Mouse (Mus musculus) layer of hippocampus, postnatal 36 days (tissue): ENCODE measurements around the gene Pou3f1. TPM values are rescaled to one million over a fixed set of nuclear protein-coding genes. Genes with fewer than 3 reads are reported as not detected.

ENCODE experiments used
- DNase-seq, 2 experiments: peaks; one replicate each; pipeline ENCODE4 v3.0.0; 2022
- total RNA-seq, 2 experiments: library from RNA; stranded (reverse); gene quantifications; 2 replicates each; pipeline ENCODE4 v1.2.3; 2021

Pou3f1 gene
- 10 to 100 TPM; 42.7 to 44.9 TPM for total RNA-seq

DNA sequence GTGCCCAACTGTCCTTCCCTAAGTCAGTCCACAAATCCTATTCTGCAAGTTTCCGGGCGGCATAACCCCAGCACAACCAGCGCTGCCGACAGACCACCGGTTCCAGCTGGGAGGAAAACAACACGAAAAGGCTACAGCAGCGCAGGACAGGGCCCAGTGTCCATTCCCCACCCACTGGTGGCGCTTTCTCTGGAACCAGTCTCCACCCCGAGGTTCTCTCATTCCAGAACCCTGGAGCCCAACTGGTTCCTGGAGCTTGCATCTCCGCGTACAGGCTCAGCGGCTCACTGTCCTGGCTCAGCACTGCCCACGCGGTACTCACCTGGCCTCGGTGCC, at the start of gene Pou3f1:
Pou3f1 (plus strand) TSS at position 290 of the 336 bp plus-strand sequence.
- no peak for DNase-seq

DNA sequence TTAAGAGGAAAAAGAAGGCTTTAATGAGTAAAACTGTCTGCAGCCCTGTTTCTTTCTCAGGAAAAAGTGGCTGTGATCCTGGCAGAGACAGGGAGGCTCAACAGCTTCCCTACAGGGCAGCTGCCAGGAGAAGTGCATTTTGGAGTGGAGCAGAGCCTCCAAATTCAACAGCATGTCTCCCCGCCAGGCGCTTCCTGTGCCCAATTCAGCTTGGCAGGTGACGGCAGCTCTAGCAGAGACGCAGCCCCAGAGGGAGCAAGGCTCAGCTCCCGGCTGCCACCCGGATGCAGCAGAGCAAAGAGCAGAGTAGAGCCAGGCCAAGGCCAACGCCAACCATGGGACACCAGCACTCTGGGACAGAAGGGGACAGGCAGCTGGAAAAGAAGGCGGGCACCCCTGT, 49.4 kb upstream of the Pou3f1 start:
- DNase-seq, result peak in 1 of 2 experiments; percentile 63

DNA sequence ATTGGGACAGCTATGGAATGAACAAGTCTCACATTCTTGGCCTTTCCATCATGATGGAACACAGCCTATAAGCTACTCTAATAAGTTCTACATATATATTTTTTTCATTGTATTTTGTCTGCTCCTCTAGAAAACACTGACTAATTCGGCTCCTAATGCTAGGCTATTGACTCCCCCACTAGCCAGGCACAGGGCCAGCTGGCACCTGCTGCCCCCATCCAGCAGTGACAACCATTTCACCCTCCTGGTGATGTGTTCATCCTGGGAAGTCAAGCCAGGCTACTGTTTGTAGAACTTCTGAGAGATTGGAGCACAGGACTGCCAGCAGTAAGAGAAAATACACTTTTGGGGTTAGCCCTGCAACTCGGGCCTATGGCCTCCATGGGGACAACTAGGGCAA, 46.5 kb upstream of the Pou3f1 start:
- no peak for DNase-seq

DNA sequence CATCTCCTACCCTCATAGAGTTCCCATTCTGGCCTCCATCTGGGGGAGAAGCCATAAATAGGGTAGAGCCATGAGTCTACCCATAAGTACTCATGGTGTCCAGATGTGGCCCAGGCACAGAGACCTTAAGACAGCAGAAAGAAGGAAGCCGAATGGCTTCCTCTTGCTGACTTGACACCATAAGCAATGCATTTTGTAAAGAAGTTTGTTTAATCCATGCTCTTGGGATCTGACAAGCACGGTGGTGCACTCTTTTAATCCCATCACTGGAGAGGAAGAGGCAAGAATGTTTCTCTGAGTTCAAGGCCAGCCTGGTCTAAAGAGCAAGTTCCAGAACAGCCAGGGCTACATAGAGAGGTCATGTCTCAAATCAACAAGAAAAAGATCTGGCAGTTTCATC, 45.9 kb upstream of the Pou3f1 start, which contains the start of gene 3100002H09Rik:
3100002H09Rik (minus strand) TSS at position 101 of the 400 bp plus-strand sequence.
- no peak for DNase-seq

DNA sequence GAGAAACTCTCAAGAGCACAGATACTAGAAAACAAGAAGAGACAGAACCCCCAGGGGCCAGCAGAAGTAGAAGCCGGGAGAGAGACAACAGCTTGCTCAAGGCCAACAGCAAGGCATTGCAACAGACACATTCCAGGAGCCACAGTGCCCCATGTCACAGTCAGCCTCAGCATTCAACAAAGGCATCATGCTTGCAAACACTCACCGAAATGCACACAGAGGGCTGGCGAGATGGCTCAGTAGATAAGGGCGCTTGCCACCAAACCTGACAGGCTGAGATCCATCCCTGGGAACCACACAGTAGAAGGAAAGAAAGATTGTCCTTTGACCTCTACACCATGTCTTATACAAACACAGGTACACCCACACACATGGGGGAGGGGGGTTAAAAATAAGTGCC, 44.8 kb upstream of the Pou3f1 start:
- DNase-seq, result no peak

DNA sequence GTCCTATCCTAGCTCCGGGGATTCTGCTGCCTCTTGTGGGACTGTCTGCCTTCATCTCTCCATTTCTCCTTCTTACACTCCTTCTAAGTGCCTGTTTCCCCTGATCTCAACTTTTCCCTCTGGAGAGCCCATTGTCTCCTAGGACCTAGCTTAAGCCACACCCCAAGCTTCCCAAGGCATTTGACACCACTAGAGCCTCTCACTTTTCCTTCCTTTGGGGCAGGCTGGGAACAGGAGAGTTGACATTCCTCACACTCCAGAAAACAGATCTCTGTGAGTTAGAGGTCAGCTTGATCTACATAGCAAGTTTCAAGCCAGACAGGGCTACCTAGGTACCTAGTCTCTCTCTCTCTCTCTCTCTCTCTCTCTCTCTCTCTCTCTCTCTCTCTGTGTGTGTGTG, 42.4 kb upstream of the Pou3f1 start:
- DNase-seq, result no peak

DNA sequence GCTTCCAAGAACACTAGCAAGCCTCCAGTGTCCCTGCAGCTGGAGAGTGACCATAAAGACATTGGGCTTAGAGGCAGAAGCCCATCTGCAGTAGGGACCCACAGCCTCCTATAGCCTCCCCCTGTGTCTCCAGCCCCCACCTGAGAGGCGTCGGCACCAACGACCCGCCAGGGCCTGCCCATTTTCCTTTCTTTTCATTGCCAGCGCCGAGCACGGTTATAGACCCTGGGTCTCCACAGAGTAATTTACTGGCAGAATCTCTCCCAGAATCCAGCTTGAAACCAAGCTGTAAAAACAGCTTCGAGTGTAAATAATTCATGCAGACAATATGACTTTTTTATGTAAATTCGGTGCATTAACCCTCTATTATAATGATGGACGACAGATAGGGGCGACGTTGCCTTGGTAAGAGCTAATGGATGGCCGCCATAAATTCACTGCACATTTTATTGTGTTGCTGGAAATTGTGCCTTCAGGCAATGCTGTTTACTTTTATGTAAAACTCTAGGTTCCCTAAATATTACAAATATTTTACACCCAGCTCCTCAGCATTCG, 41.1 kb upstream of the Pou3f1 start:
- no peak for DNase-seq

DNA sequence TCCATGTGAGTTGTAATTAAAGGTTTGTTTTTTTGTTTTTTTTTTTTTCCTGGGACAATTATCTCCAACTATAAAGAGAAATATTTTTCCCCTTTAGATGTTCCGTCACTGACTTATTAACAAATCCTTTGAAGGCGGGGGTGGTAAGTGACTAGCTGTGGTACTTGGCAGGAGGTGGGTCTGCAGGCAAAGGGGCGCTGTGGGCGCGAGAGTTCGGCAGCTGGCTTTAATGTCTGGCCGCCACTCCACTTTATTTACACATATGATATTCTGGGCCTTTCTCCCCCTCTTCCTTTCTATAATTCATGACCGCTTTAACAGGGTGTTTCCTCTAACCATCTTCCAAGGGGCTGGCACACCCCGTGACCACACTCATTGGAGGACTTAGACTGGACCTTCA, 40.6 kb upstream of the Pou3f1 start:
- DNase-seq, result no peak

DNA sequence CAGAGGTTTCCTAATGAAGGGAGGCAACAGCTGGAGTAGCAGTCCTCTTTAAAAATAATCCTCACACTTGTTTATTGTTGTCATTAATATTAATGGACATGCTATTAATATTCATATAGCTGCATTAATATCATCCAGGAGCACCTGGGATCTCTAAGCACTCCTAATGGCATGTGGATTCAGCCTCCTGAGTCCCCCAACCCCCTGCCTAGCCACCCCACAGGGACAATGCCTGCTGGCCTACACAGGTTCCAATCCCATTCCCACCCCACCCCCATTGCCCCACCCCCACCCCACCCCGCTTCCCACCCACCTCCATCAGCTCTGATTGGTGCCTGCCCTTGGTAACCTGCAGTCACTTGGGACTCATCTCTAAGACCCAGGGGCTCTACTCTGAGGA, 40.0 kb upstream of the Pou3f1 start:
- no peak for DNase-seq

DNA sequence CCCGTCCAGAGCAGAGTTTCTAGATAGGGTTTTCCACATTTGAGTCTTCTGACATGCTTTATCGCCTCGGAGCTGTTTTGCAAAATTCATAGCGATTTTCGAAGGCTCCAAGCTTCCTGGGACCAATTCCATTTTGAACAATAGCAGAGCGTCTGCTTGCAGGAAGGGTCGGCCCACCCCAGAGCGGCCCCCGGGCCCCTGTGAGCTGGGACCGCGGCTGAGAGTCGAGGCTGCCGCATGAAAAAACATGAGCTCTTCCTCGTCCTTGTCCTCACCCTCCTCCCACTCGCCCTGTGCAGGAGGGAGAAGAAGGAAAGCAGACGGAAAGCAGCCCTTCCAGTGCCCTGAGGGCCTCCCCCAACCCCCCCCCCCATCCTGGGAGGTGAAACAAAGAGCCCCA, 38.0 kb upstream of the Pou3f1 start:
- DNase-seq, result no peak

DNA sequence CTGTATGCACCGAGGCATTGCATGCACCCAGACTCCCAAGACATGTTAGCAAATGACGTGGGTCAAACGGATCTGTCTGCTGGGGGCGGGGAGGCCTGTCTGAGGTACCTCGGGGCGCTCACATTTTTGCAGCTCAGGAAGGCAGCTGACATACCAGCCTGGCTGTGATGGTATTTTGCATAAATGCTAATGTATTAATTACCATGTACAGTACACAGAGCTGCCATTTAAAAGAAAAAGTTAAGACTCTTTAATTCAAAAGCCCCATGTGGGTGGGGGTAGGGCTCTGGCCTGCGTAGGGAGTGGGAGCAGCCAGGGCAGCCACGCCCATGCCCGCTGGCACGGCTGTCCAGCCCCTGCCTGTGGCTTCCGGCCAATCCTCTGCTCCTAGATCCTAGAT, 35.2 kb upstream of the Pou3f1 start:
- DNase-seq, result no peak

DNA sequence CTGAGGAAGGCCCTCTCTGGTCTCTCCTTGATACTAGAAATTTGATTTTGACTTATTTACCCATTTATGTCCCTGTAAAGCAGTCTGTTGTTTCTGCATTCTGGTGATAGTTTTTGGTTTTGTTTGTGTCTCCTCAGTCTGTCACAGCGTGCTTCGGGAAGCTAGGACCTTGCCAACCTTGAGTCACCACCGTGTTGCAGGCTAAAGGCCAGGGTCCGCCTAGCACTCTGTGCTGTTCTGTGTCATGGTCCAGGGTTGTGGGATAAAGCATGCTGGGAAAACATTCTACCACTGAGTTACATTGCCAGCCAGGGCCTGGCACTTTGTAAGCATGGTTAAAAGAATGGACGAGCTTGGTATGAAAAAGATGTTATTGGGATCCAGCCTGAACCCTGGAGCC, 34.0 kb upstream of the Pou3f1 start:
- no peak for DNase-seq

DNA sequence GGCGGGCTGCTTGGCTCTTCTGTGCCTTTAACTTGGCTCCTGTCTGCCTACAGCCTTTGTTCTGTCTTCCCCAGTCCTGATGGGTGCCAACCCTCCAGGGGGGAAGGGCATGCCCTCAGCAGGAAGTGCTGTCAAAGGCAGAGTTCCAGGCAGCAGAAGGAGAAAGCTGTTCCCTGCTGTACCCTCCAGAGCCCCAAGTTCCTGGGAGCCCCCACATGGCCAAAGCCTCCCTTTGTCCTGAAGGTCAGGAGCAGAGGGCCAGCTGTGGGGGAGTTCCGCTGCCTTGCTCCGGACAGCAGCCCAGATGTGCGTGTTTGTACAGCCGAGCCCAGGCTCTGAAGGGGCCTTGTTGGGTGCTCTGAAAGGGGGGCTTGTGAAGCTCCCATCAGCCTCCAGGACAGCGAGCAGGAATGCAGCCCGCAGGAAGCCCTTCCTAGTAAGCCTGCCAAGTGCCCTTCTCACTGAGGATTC, 32.5 kb upstream of the Pou3f1 start:
- DNase-seq, result peak; percentile 36 to 51

DNA sequence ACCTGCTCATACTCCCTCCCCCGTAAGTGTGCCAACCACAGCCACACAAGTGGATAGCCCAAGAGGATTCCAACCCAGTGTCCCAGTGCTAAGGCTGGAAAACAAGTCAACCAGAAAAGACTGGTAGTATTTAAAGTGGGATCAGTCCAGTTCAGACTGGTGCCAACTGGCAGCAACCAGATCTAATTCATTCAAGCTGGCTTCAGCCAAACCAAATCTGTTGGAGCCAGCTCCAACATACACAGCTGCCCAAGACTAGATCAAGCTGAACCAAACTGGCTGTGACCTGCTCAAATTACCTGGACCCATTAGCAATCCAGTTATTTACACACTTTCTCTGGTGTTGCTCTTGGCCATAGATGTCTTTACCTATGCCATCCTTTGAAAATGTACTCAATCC, 29.8 kb upstream of the Pou3f1 start:
- DNase-seq, result no peak

DNA sequence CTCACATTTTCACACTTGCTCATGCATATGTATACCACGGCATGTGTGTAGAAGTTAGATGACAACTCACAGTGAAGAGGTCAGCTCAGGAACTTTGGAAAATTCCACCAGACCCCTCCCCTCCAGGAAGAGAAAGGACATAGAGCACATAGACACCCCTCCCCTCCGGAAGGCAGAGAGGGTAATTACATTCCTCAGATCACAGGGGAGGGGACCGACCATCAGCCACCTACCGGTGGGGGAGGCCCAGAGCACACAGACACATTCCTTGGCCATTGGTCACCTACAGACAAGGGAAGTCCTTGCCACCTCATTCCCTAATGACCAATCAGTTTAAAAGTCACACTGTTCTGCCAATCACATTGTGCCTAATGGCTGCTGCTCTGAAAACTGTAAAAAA, 25.2 kb upstream of the Pou3f1 start:
- no peak for DNase-seq

DNA sequence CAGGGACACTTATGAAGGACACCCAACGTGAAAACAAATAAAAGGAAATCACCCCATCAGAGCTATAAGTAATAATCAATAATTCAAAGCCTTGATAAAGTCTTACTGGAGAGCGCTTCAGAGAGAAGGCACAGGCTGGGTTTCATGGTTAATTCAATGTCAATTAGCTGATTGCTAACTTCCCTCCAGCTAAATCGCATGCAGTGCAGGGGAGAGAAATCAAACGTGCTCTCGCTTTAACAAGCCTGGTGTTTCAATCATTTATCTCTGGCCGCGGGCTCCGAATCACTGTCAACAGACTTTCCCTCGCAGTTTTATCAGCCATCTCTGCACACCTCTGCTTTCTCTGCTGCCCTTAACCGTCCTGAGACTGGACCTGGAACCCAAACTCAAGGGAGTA, 23.8 kb upstream of the Pou3f1 start:
- no peak for DNase-seq

DNA sequence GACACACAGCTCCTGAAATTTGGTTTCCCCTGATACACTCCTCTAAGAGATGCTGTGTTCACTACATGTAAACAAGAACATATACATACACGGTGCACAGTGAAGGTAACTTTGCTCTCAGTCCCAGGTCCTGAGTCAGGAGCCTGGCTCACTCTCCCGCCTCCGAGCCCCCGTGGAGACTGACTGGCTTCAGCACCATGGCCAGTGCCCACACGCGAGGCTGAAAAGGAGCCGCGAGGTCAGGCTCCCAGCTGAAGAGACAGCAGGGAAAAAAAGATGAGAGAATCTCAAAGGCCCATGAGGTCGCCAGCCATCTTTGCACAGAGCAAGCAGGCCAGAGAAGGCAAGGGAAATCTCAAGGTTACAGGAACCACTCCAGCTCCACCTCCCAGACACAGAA, 23.3 kb upstream of the Pou3f1 start:
- no peak for DNase-seq

DNA sequence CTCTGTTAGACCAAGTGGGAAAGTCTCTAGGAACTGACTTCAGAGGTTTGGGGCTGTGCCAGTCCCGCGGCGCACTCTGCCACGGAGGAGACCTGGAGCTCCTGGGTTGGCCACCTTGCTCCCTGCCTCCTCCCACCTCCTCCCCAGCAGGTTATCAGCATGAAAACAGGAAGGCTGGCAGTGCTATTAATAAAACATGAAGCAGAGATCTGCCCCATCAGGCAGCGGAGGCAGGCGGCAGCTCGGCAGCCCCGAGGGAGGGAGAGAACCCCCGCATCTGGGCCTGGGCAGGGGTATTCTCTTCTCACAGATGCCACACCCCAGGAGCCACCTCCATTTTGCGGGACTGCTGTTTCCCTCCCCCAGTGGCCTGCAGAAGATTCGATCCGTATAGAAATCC, 16.9 kb upstream of the Pou3f1 start:
- DNase-seq, result no peak

DNA sequence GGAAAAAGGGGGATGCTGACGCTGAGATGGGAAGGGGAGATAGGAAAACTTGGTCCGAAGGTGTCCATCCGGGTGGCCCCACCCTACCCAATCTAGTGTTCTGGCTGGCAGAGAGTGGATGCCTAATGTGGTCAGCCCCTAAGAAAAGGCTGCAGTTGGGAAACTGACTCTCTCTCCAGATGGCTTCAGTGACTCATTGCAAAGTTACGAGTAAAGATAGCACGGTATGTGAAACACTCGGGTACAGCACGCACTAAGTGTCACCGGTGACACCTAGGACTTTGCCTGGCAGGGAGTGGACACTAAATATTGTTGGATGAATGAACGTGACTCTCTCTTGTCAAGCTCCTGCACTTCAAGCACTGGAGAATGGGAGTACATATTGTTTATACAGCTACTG, 12.7 kb upstream of the Pou3f1 start:
- DNase-seq, result no peak

DNA sequence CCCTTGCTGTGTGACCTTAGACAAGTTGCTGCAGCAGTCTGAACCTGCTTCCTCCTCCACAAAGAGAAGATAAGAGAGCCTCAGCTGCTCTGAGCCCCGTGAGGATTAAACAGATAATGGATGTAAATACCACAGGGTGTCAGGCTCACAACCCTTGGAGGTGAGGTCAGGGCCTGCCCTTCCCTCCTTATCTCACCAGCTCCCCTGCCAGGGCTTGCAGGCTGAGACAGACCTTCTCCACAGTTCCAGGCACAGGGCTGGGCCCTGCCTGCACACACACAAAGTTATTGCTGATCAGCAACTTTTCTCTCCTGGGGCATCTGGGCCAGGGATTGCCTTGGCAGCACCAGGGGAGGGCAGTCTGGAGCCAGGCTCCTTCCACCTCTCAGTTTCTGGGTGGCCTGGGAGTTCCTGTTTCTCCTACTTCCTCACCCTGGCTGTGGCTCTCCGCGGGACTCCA, 11.6 kb upstream of the Pou3f1 start:
- no peak for DNase-seq

DNA sequence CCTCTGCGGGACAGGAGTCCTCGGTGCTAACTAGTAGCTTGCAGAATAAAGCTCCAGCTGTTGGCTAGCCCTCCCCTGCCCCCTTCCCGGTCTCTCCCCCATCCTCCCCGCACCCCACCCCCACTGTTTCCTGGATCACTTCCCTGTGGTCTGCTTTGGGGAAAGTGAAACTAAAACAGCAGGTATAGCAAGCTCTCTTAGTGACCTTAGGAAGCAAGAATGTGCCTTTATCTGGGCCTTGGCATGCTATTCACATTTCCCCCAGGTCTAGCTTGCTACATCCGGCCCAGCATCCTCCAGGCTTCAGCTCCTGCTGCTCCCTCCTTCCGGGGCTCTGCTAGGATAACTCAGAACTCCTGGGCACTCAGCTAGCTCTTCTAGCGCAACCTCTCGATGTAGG, 10.0 kb upstream of the Pou3f1 start:
- no peak for DNase-seq

DNA sequence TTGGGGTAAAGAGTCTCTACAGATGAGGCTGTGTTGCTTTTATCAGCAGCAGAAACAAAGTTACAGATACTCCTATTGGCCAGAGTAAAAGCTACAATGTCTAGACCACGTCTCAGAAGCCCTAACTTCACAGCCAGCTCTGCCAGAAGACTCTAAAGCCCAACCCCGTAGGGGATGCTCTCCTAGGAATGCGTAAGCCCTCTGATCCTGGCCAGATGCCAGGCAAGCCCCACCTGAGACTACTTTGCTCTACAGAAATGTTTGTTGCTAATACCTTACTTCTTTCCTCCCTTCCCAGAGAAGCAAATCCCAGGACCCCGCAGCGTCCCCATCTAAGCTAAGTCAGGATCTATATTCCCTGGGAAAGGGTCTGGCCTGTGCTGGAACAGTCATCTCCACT, 8.7 kb upstream of the Pou3f1 start:
- no peak for DNase-seq

DNA sequence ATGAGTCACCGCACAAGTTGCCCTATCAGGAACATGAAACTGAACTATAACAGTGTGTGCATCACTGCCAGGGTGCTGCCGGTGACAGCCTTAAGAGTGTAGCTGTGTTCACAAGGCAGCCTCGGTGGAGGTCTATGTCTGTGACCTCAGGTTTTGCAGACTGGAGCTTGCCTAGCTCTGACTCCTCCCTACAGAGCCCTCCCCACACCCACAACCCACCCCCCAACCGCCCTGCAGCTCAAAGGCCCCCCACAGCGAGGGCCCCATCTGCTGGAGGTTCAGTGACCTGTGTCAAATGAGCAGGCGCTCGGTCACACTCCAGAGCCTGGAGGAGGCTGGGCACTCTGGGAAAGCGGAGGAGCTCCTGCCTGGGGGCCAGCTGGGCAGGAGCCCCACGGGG, 3.7 kb upstream of the Pou3f1 start:
- no peak for DNase-seq

DNA sequence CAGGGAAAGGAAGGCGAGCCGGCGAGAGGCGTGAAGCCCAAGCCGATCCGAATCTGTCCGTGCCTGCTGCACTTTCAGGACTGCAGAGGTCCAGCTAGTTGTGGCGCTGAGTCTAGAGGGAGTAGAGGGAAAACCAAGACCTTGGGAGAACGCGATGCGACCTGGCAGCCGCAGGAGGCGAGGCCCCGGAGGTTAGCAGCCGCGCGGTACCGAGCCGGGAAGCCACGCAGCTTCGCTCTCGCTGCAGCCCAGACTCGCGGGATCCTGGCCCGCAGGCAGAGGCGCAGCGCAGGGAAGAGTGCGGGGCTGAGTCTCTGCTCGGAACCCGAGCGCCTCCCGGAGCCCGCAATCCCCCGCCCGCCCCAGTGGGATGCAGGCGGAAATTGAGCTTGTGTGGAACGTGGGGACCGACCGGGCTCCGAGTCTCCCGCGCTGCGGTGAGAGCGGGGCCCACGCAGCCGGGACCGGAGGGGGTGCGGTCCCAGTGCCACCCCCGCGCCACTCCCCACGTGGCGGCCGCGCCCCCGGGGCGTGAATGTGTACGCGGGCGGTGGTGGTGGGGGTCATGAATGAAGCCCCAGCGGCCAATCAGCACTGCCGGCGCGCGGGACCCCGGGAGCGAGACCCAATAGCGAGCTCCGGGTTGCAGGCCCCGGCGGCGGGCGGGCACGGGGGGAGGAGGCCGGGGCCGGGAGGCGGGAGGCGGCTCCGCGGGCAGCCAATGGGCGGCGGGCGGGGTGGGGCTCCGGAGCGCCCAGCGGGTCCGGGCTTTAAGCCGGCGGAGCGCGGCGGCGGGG, 445 bp downstream of the Pou3f1 start:
- DNase-seq, result peak; percentile 87 to 89
